Mouse (Mus musculus): ENCODE data around the gene Hist1h3g. TPM values are rescaled to one million over a fixed set of nuclear protein-coding genes. Genes with fewer than 3 reads are reported as not detected.

Hist1h3g gene
- polyA plus RNA-seq, 1 experiment, result 496 TPM

GRCm38 (mm10) chr13:23502916-23503315 is 32.3 kb upstream of the Hist1h3g start:
- peaks cover 3% of the 10 kb centered on the region for H3K4me1 ChIP-seq (replicated peaks; ENCODE audit: control insufficient read depth, insufficient read depth, low read length)

GRCm38 (mm10) chr13:23503797-23504196 is 31.4 kb upstream of the Hist1h3g start:
- 10% methylated on average over 9 of the region's 9 CpGs for WGBS
- Histone ChIP-seq H3K27me3 (ENCODE audit: control insufficient read depth, insufficient read depth, low read length) (no peaks in the 10 kb centered on the region), H3K27ac (ENCODE audit: control insufficient read depth, insufficient read depth, low read length) (no peak overlapping the region), H3K36me3 (ENCODE audit: control insufficient read depth, insufficient read depth, low read length) (no peaks in the 10 kb centered on the region), H3K4me1 (replicated peaks; ENCODE audit: control insufficient read depth, insufficient read depth, low read length) (peaks cover 3% of the 10 kb centered on the region), H3K4me3 (ENCODE audit: control insufficient read depth, insufficient read depth, low read length) (no peak overlapping the region)
- no peak for TF ChIP-seq POLR2A (IDR thresholded peaks at IDR 0.05; ENCODE audit: control insufficient read depth, extremely low read depth, insufficient read depth, low read length, poor library complexity)
- TF ChIP-seq CTCF (IDR thresholded peaks at IDR 0.05; ENCODE audit: borderline replicate concordance, control insufficient read depth, extremely low read depth, insufficient read depth, low read length, poor library complexity), result no peak
- peak; percentile 64 for DNase-seq

More at GRCm38 (mm10) chr13:23502916-23503315, 32.3 kb upstream of the Hist1h3g start:
- TF ChIP-seq POLR2A (IDR thresholded peaks at IDR 0.05; ENCODE audit: control insufficient read depth, extremely low read depth, insufficient read depth, low read length, poor library complexity) (no peak), CTCF (IDR thresholded peaks at IDR 0.05; ENCODE audit: borderline replicate concordance, control insufficient read depth, extremely low read depth, insufficient read depth, low read length, poor library complexity) (no peak)
- WGBS, result 94% methylated on average over 4 of the region's 4 CpGs
- no peak for DNase-seq
- Histone ChIP-seq H3K4me3 (ENCODE audit: control insufficient read depth, insufficient read depth, low read length) (no peak overlapping the region), H3K36me3 (ENCODE audit: control insufficient read depth, insufficient read depth, low read length) (no peaks in the 10 kb centered on the region), H3K27ac (ENCODE audit: control insufficient read depth, insufficient read depth, low read length) (no peak overlapping the region), H3K27me3 (ENCODE audit: control insufficient read depth, insufficient read depth, low read length) (no peaks in the 10 kb centered on the region)

GRCm38 (mm10) chr13:23505662-23506345 is 29.4 kb upstream of the Hist1h3g start:
- H3K36me3 ChIP-seq (ENCODE audit: control insufficient read depth, insufficient read depth, low read length), result no peaks in the 10 kb centered on the region
- H3K4me1 ChIP-seq (replicated peaks; ENCODE audit: control insufficient read depth, insufficient read depth, low read length), result peaks cover 3% of the 10 kb centered on the region
- no peak overlapping the region for H3K27ac ChIP-seq (ENCODE audit: control insufficient read depth, insufficient read depth, low read length)
- no peak overlapping the region for H3K4me3 ChIP-seq (ENCODE audit: control insufficient read depth, insufficient read depth, low read length)
- DNase-seq, result no peak
- TF ChIP-seq POLR2A (IDR thresholded peaks at IDR 0.05; ENCODE audit: control insufficient read depth, extremely low read depth, insufficient read depth, low read length, poor library complexity) (no peak), CTCF (IDR thresholded peaks at IDR 0.05; ENCODE audit: borderline replicate concordance, control insufficient read depth, extremely low read depth, insufficient read depth, low read length, poor library complexity) (no peak)
- H3K27me3 ChIP-seq (ENCODE audit: control insufficient read depth, insufficient read depth, low read length), result no peaks in the 10 kb centered on the region
- 78% methylated on average over 14 of the region's 14 CpGs for WGBS

- peaks cover 3% of the 10 kb centered on the region for H3K4me1 ChIP-seq (replicated peaks; ENCODE audit: control insufficient read depth, insufficient read depth, low read length)
- DNase-seq, result peak; percentile 33
- no peaks in the 10 kb centered on the region for H3K36me3 ChIP-seq (ENCODE audit: control insufficient read depth, insufficient read depth, low read length)
- H3K27me3 ChIP-seq (ENCODE audit: control insufficient read depth, insufficient read depth, low read length), result no peaks in the 10 kb centered on the region
- WGBS, result 61% methylated on average over 13 of the region's 13 CpGs
- TF ChIP-seq CTCF (IDR thresholded peaks at IDR 0.05; ENCODE audit: borderline replicate concordance, control insufficient read depth, extremely low read depth, insufficient read depth, low read length, poor library complexity) (no peak), POLR2A (IDR thresholded peaks at IDR 0.05; ENCODE audit: control insufficient read depth, extremely low read depth, insufficient read depth, low read length, poor library complexity) (no peak)
- H3K4me3 ChIP-seq (ENCODE audit: control insufficient read depth, insufficient read depth, low read length), result no peak overlapping the region
- H3K27ac ChIP-seq (ENCODE audit: control insufficient read depth, insufficient read depth, low read length), result no peak overlapping the region
Measured at GRCm38 (mm10) chr13:23506351-23506750, 28.9 kb upstream of the Hist1h3g start.

GRCm38 (mm10) chr13:23506819-23507515 is 28.3 kb upstream of the Hist1h3g start:
- no peak overlapping the region for H3K4me3 ChIP-seq (ENCODE audit: control insufficient read depth, insufficient read depth, low read length)
- WGBS, result 85% methylated on average over 14 of the region's 14 CpGs
- no peak for DNase-seq
- no peak overlapping the region for H3K27ac ChIP-seq (ENCODE audit: control insufficient read depth, insufficient read depth, low read length)
- no peaks in the 10 kb centered on the region for H3K27me3 ChIP-seq (ENCODE audit: control insufficient read depth, insufficient read depth, low read length)
- no peak for TF ChIP-seq POLR2A (IDR thresholded peaks at IDR 0.05; ENCODE audit: control insufficient read depth, extremely low read depth, insufficient read depth, low read length, poor library complexity)
- no peak for TF ChIP-seq CTCF (IDR thresholded peaks at IDR 0.05; ENCODE audit: borderline replicate concordance, control insufficient read depth, extremely low read depth, insufficient read depth, low read length, poor library complexity)
- peaks cover 3% of the 10 kb centered on the region for H3K4me1 ChIP-seq (replicated peaks; ENCODE audit: control insufficient read depth, insufficient read depth, low read length)
- no peaks in the 10 kb centered on the region for H3K36me3 ChIP-seq (ENCODE audit: control insufficient read depth, insufficient read depth, low read length)

GRCm38 (mm10) chr13:23510127-23510526 is 25.1 kb upstream of the Hist1h3g start:
- H3K36me3 ChIP-seq (ENCODE audit: control insufficient read depth, insufficient read depth, low read length), result no peaks in the 10 kb centered on the region
- no peak for DNase-seq
- no peak overlapping the region for H3K4me3 ChIP-seq (ENCODE audit: control insufficient read depth, insufficient read depth, low read length)
- TF ChIP-seq POLR2A (IDR thresholded peaks at IDR 0.05; ENCODE audit: control insufficient read depth, extremely low read depth, insufficient read depth, low read length, poor library complexity) (no peak), CTCF (IDR thresholded peaks at IDR 0.05; ENCODE audit: borderline replicate concordance, control insufficient read depth, extremely low read depth, insufficient read depth, low read length, poor library complexity) (no peak)
- H3K27me3 ChIP-seq (ENCODE audit: control insufficient read depth, insufficient read depth, low read length), result no peaks in the 10 kb centered on the region
- H3K4me1 ChIP-seq (replicated peaks; ENCODE audit: control insufficient read depth, insufficient read depth, low read length), result peaks cover 3% of the 10 kb centered on the region
- WGBS, result 65% methylated on average over 1 of the region's 1 CpGs
- no peak overlapping the region for H3K27ac ChIP-seq (ENCODE audit: control insufficient read depth, insufficient read depth, low read length)
